Mouse (Mus musculus): ENCODE measurements around the gene Rapgef1. TPM values are rescaled to one million over a fixed set of nuclear protein-coding genes. Genes with fewer than 3 reads are reported as not detected.

The Rapgef1 gene
- polyA plus RNA-seq, 2 experiments from 2014 or later: 28.7 to 35.9 TPM

DNA sequence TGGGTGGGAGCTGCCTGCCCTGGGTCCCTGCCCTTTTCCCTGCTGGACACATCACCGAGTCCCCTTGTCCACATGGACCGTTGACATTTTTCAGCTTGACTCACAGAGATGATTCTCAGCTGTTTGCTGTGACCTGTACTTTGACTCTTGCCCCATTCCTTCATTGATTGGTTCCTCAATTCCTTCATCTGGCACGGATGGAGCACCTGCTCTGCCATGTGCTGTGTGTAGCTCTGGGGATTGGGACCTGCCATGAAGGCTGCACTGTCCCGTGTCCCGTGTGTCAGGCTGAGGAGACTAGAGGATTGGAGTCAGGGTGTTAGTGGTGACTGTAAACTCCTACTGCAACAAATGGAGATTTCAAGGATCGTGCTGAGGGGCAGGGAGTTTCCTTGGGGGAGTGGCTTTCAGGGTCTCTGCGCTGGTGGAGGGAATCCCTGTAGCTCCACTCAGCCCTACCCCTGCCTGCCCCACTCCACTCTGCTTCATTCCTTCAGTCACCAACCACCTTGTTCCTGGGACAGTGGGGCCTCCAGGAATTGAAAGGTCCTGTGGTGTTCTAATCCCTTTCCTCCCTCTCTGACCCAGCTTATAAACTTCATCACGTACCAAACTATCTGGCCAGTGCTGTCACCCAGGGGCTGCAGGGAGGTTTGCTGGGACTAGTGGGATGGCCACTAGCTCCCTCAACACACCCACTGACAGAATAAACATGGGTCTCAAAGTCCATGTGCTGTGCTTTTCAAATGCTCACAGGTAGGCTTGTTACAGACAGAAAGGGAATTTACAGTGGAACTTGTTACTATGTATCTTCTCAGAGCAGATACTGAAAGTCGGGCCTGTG is 3.9 kb downstream of the Rapgef1 start:
- ATAC-seq: no peak

DNA sequence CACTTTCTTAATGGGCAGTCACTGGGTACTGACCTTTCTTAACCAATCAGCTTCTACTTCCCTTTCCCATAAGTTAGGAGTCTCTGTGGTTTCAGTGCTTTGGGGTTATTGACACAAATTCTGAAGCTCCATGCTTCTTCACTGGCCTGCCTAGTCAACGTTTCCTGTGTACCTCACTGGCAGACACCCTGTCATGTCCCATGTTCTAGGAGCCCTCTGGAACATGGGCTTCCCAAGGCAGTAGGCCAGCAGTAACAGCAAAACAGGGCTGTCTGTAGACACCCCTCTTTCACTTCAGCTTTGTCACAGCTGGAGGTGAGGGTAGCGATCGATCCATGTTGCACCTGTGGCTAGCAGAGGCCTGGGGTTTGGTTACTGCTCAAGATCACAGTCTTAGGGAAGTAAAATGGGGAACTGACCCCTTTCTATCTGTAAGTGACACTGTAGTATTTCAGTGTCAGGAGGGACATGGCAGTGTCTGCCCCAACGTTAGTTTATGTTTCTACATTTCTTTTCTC is 4.6 kb downstream of the Rapgef1 start:
- peak; percentile 6 for ATAC-seq

DNA sequence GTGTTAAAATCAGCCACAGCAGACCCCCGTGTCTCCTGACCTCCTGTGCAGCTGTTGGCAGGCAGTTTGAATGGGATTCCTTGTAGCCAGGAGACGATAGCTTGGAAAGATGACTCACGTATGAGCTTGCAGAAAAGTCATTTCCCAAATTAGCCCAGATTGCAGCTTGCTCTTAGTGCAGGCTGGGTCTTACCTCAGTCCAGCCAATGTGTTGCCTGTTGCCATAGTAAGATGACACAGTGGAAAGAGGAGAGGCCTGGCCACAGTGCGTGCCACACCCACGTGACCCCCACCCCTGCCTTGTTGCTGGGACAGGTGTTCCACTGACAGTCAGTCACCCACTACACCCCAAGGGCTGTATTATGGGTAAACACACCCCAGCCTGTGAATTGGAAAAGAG is 5.2 kb downstream of the Rapgef1 start:
- ATAC-seq: peak; percentile 28

DNA sequence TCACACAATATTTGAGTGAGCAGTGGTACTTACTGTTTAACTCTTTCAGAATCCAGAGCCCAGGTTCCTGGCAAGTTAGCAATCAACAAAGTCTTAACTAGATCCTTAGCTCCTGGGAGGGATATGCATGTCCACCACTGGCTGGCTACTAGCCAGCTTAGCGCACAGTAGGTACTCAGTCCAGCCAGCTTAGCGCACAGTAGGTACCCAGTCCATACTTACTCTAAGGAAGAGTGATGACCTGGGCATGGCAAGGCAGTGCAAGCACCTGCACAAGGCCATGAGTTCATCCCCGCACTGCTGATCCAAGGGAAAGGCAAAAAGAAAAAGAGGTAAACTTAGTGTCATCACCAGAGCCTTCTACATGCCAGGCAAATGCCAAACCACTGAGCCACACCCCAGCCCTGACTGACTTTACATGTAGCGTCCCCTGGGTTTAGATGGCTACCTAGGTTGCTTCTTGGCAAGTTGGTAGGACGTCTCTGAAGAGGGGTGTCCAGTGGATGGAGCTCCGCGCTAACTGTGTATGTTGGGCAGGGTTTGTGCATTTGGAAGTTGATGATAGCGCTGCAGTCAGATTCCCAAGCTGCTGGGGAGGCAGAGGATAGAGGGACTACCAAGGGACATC is 6.2 kb downstream of the Rapgef1 start:
- no peak for ATAC-seq

DNA sequence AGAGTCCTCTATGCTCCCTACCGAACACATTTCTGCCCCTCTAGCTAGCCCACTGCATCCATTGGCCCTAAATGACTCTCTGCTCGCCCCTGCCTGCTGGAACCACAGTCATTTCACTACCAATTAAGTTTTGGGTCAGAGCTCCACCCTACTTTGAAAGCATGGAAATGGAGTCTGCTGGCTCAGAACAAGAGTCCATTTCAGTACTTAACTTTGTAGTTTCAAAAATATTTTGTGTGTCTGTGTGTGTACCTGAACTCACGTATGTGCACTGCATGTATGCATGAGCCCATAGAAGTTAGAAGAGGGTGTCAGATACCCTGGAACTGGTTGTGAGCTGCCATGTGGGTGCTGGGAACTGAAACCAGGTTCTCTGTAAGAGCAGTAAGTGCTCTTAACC is 7.8 kb downstream of the Rapgef1 start:
- ATAC-seq: no peak

DNA sequence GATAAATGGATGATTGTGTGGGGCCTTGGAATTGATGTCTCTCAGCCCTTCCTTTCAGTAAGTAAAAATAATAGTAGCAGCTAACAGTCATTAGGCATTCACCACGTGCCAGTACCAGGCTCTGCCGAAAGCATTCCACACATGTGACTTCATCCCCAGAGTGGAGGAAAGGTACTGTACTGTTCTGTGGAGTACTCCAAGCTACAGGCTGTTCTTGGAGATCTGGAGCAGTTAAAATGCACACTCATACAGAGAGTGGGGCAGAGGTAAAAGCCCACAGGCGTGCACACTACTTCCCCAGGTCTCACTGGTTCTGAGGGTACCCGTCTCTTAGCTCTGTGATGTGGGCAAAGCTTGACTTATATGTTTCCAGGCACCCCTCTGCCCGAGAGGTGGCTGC is 8.7 kb downstream of the Rapgef1 start:
- ATAC-seq: no peak

DNA sequence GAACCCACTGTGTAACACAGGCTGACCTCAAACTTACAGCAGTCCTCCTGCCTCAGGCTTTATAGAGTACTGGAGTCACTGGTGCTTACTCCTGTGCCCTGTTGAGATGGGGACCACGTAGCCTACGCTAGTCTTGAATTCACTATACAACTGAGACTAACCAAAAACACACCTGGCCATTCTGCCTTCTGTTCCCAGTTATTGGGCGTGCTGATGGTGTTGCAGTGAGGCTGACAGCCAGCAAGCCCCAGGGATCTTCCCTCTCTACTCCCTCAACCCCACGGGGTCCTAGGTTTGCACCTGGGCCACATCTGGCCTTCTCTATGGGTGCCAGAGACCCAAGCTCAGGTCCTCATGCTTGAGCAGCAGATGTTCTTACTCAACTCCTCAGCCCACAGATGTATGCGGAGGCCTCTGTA is 9.3 kb downstream of the Rapgef1 start:
- no peak for ATAC-seq

DNA sequence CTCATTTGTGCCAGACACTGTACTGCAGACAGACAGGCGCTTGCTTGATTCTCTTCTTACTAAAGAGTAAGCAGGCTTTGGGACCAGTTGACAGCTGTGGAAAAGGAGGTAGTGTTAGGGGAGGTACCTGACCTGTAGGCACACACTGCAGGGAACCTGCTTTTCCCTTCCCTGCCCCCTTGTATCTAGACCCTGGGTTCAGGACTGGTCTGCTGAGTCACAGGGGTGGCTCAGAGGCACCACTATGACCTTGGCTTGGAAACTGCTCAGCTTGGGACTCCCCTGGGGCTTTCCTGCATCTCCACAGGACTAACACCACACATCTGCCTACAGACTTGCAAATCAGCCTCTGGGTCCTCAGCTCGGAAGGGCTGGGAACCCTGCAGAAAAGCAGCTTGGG is 9.8 kb downstream of the Rapgef1 start:
- ATAC-seq: peak; percentile 47

DNA sequence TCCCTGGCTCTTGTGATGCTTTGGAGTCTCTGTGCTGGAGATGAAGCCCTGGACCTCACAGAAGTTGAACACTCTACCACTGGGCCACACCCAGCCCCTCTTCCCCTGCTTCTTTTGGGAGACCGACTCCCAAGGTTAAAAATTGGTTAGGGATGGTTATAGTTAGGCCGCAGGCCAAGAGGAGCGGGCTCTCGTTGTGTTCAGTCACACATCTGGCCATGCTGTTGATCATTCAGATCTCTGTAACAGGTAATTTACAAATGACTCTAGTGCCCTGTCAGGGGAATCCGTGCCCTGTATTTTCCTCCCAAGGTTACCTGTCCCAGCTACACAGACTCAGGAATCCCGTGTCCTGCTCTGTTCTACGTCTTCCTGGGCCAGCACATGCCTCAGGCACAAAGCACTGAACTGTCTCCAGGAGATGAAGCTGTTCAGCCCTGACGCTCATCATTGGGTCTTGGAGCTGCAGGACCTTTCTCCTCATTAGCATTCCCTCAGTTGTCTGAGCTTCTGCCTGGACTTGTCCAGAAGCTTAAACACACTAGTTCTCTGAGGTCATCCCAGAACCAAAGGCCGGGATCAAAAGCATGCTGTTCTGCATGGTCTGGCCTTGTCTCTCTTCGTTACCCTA is 10.7 kb downstream of the Rapgef1 start:
- ATAC-seq: no peak

DNA sequence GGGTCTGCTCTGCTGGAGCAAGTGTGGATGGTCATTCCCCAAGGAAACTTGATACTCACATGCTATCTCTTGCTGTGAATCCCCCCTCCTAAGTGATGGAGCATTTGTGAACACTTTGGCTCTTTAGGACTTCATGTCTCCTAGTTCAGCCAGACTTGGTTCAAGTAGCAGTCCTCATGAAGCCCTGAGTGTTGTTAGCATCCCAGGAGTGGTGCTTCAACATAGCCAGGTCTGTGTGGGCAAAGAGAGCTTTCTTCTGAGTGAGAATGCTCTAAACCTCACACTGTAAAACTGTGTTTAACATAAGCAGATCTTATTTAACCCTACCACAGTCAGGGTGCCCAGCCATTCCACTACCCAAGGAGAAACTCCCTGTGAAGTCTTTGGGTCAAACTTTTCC is 11.5 kb downstream of the Rapgef1 start:
- no peak for ATAC-seq

DNA sequence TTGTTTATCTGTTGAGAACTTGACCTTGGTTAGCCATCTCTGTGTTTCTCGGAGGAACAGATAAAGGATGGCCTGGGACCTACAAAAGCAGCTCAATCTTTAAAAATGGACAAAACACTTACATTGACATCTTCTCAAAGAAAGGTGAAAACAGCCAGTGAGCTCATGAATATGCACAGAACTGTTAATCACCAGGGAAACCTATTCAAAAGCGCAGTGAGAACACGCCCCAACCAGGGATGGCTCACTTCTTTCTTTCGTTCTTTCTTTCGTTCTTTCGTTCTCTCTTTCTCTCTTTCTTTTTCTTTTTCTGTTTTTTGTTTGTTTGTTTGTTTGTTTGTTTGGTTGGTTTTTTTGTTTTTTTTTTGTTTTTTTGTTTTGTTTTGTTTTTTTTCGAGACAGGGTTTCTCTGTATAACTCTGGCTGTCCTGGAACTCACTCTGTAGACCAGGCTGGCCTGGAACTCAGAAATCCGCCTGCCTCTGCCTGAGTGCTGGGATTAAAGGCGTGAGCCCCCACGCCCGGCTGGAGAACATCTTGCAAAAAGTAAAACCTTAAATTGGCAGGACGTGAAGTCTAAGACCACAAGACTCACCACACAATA is 12.1 kb downstream of the Rapgef1 start:
- ATAC-seq: peak; percentile 25

DNA sequence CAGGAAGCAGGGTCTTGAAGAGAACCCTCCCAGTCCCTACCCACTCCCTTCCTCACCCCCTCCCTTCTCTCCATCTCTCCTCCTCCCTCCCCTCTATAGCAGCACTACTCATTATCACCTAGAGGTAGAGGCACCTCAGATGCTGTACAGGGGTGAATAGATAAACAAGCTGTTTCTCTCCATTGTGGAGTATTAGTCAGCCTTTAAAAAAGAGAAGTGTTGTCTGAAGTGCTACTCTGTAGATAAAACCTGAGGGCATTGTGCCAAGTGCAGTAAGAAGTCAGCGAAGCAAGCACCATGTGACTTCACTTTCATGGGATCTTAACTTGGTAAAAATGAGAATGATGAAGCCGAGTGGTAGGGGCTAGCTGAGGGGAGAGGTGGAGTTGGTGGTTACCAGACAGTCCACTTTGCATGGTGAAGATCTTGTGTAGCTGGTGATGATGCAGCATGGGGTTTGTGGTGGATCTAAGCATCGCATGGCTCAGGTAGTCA is 12.7 kb downstream of the Rapgef1 start:
- peak; percentile 78 for ATAC-seq

DNA sequence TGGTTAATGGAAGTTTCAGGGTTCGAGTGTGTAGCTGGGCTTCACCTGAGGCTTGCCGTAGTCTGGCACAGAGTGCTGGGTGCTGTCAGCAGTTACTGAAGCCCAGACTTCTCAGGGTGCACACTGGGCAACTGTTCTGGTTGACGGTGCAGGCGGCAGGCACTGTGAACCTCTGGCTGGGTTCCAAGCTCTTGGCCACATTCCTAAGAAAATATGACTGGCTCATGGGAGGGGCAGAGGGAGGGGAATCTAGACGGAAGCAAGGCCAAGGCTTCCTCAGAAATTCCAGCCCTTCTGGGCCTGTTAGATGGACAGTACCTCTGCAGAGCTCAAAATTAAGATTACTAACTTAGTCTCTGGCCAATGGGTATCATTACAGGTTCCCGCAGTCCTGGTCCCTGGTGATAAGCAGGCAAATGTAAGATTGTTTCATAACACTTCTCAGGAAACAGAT is 13.6 kb downstream of the Rapgef1 start:
- no peak for ATAC-seq

DNA sequence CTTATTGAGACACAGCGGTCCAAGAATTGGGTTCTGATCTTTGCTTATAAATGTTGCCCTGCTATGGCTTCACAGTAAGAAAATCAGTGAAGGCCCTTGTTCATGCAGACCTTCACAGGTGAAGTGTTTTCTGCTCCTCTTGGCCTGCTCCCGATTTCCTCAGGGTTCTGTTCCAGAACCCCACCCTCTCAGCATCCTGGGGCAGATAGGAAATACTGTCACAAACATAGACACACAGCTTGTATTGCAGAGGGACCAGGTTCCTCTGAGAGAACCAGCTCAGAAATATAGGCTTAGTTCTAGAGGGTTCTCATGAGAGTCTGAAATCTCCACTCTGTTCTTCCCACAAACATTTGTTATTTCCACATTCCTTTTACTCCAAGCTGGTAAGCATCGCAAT is 14.3 kb downstream of the Rapgef1 start:
- ATAC-seq: no peak

DNA sequence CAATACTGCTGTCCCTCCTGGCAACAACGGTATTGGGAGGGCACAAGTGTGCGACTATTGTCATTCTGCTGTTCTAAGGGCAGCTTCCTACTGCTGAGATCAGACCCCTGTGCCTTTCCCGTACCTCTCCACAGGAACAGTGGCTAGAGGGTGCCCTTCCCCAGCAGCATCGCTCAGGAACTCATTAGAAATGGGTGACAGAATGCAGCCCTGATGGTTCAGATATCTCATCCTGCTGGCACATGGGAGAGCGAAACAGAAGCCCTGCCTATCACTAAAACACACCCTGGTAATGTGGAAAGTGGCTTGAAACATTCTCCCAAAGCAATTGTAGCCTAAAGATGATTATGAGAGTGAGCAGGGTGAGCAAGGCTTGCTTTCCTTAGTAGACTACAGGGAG is 15.0 kb downstream of the Rapgef1 start:
- ATAC-seq: no peak

DNA sequence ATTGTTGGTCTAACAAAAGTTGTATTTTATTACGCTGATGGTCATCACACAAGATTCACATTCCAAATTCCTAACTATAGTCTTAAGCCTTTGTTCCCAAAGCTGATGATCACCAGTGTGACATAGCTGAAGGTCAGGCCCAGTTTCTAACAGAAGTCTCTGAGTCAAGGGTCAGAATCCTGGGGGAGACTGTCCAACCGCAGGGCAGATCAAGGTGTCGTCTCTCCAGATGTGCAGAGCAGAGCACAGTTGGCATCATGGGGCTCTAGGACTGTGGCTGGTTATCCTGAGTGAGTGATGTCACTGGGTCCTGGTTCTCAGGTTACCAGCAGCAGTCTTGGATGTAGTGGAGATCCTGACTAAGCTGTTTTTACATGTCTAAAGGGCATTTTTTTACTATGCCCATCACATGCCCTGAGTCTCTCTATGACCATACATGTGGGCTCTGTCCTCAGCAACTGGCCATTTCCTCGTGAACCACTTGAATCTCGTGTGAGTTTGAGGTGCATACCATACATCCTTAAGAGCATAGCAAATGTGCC is 16.5 kb downstream of the Rapgef1 start:
- ATAC-seq: no peak

DNA sequence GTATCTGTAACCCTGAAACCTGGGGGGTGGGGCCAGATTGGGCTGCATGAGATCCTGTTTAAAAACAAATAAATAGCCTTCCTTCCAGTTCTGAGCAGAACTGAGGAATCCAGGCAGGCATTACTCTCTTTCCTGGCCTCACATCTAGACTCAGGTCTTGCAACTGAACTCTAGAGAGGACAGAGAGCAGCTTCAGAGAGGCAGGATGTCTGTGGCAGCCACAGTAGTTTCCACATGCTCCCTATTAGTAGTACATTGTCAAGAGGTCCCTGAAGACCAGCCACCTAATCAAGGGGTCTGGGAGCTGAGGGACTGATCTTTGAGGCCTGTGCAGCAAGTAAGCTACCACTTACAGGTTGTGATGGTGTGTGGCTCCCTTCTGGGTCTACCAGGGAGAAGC is 18.0 kb downstream of the Rapgef1 start:
- ATAC-seq: peak; percentile 67

DNA sequence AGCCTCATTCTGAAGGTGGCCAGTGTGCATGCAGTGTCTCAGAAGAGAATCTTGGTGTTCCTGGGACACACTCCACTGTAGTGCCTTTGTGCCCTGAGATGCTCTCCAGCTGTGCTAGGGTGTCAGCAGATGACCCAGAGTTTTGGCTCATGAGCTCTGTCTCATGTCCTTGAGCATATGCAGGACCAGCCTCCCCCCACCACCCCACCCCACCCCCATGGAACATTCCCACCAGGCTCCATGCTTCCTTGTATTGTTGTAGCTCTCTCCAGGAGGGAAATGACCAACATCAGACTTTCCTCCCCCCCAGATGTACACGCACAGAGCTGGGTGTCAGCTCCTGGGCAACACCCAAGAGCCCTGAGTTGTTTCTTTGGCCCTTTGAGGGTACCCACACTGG is 19.9 kb downstream of the Rapgef1 start:
- ATAC-seq: no peak

DNA sequence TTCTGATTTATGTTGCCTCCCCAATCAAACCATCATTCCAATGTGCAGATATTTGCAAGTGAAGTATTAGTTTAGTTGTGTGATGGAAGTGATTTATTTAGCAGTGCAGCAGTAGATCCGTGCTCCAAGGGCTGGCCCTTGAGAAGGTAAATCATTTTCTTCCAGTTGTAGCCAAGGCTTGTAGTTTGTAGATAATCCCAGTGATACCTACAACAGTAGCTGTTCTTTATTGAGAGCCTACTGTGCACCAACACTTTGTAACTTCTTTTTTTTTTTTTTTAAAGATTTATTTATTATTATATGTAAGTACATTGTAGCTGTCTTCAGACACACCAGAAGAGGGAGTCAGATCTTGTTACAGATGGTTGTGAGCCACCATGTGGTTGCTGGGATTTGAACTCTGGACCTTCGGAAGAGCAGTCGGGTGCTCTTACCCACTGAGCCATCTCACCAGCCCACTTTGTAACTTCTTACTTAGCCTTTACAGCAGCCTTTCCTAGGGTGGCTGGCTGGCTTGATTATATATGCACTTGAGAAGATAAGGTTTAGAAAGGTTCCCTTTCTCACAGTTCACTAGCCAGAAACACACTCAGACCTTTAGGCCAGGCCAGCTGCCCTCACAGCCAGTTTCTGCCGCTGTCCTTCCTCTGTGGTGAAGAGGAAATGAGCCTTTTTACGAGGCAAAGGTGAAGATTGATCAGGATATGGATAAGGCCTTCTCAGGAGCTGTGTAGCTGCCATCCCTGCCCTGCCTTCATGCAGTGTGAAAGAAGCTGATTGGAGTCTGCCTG is 20.6 kb downstream of the Rapgef1 start:
- no peak for ATAC-seq

DNA sequence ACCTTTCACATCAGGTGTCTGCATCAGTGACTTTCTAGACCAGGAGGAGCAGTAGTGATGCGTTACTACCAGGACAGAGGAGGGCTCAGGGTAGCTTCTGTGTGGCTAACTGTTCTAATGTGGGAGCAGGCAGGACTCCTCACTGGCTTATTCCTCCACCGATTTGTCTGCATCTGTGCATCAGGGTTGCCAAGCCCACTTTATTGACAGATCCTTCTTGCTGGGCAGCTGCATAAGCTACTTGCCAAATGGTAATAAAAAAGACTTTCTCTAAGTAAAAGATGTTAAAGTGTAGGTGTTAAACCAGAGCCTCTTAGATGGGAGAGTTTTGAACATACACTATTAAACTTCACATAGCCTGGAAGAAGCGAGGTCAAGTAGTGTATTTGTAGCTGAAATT is 22.2 kb downstream of the Rapgef1 start:
- no peak for ATAC-seq

DNA sequence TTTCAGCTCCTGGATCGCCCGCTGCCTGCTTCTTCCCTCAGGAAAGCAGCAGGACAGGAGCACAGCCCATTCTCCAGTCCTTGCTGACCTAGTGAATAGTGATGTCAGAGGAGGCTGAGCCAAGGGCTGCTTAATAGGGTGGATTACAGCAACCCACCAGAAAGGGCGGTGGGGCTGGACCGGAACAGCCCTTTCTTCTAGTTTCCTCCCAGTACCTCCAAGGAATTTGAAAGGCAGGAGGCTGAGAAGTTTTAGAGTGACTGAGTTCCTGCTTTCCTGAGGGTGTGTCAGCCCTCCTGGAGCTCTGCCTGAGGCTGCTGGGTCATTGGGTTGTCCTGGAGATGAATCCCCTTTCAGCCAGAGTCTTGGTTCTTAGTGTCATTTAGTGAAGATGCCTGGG is 23.9 kb downstream of the Rapgef1 start:
- no peak for ATAC-seq
